Mouse (Mus musculus): ENCODE results near the gene Anks1b. TPM values are rescaled to one million over a fixed set of nuclear protein-coding genes. Genes with fewer than 3 reads are reported as not detected.

Gene Anks1b
- polyA plus RNA-seq, 1 experiment from 2014 or later = 2.8 TPM

- Histone ChIP-seq H3K4me3 (no peak overlapping the region), H3K4me2 (replicated peaks) (no peak overlapping the region), H3K9me3 (no peaks in the 10 kb centered on the region), H3K27ac (no peak overlapping the region), H3K9ac (no peak overlapping the region), H3K36me3 (no peaks in the 10 kb centered on the region), H3K4me1 (no peaks in the 10 kb centered on the region), H3K27me3 (no peaks in the 10 kb centered on the region)
- no peak for ATAC-seq (ENCODE audit: insufficient number of reproducible peaks, insufficient read depth, low FRiP score, low TSS enrichment)
- WGBS = 55% methylated on average over 1 of the region's 1 CpGs
Observed at GRCm38 (mm10) chr10:90531813-90532212, 658.5 kb downstream of the Anks1b start.

- ATAC-seq (ENCODE audit: insufficient number of reproducible peaks, insufficient read depth, low FRiP score, low TSS enrichment) = no peak
- H3K36me3 ChIP-seq = no peaks in the 10 kb centered on the region
- H3K27me3 ChIP-seq = no peaks in the 10 kb centered on the region
- no peaks in the 10 kb centered on the region for H3K4me1 ChIP-seq
- WGBS = 92% methylated on average over 2 of the region's 2 CpGs
- no peak overlapping the region for H3K9ac ChIP-seq
- no peak overlapping the region for H3K4me2 ChIP-seq (replicated peaks)
- H3K9me3 ChIP-seq = no peaks in the 10 kb centered on the region
- no peak overlapping the region for H3K27ac ChIP-seq
- H3K4me3 ChIP-seq = no peak overlapping the region
Observed at GRCm38 (mm10) chr10:90535370-90535769, 662.1 kb downstream of the Anks1b start.

GRCm38 (mm10) chr10:90546635-90547034 lies 673.3 kb downstream of the Anks1b start:
- H3K4me3 ChIP-seq = no peak overlapping the region
- H3K36me3 ChIP-seq = no peaks in the 10 kb centered on the region
- no peak overlapping the region for H3K9ac ChIP-seq
- no peak overlapping the region for H3K4me2 ChIP-seq (replicated peaks)
- ATAC-seq (ENCODE audit: insufficient number of reproducible peaks, insufficient read depth, low FRiP score, low TSS enrichment) = no peak
- no peaks in the 10 kb centered on the region for H3K4me1 ChIP-seq
- H3K27ac ChIP-seq = no peak overlapping the region
- WGBS = 50% methylated on average over 3 of the region's 3 CpGs
- no peaks in the 10 kb centered on the region for H3K9me3 ChIP-seq
- no peaks in the 10 kb centered on the region for H3K27me3 ChIP-seq

- H3K9ac ChIP-seq = no peak overlapping the region
- H3K4me1 ChIP-seq = no peaks in the 10 kb centered on the region
- H3K36me3 ChIP-seq = no peaks in the 10 kb centered on the region
- H3K4me3 ChIP-seq = no peak overlapping the region
- H3K4me2 ChIP-seq (replicated peaks) = no peak overlapping the region
- no peaks in the 10 kb centered on the region for H3K9me3 ChIP-seq
- no peak for ATAC-seq (ENCODE audit: insufficient number of reproducible peaks, insufficient read depth, low FRiP score, low TSS enrichment)
- no peaks in the 10 kb centered on the region for H3K27me3 ChIP-seq
- H3K27ac ChIP-seq = no peak overlapping the region
- WGBS = 39% methylated on average over 7 of the region's 7 CpGs
Observed at GRCm38 (mm10) chr10:90562906-90563305, 689.6 kb downstream of the Anks1b start.

GRCm38 (mm10) chr10:90576191-90577098 lies 703.1 kb downstream of the Anks1b start:
- WGBS = 40% methylated on average over 29 of the region's 29 CpGs
- peak overlapping the region; percentile 10 for H3K4me3 ChIP-seq
- H3K27ac ChIP-seq = no peak overlapping the region
- H3K4me1 ChIP-seq = 0 out of 2 replicates have a peak, but pooled peaks cover 3% of the 10 kb centered on the region
- H3K9me3 ChIP-seq = no peaks in the 10 kb centered on the region
- no peak overlapping the region for H3K9ac ChIP-seq
- H3K27me3 ChIP-seq = no peaks in the 10 kb centered on the region
- peak overlapping the region; percentile 41 for H3K4me2 ChIP-seq (replicated peaks)
- no peaks in the 10 kb centered on the region for H3K36me3 ChIP-seq
- ATAC-seq (ENCODE audit: insufficient number of reproducible peaks, insufficient read depth, low FRiP score, low TSS enrichment) = no peak

GRCm38 (mm10) chr10:90577099-90577461 lies 703.8 kb downstream of the Anks1b start:
- Histone ChIP-seq H3K27me3 (no peaks in the 10 kb centered on the region), H3K36me3 (no peaks in the 10 kb centered on the region), H3K4me2 (replicated peaks) (peak overlapping the region; percentile 41), H3K4me3 (no peak overlapping the region), H3K9ac (no peak overlapping the region), H3K4me1 (0 out of 2 replicates have a peak, but pooled peaks cover 3% of the 10 kb centered on the region), H3K27ac (no peak overlapping the region), H3K9me3 (no peaks in the 10 kb centered on the region)
- no peak for ATAC-seq (ENCODE audit: insufficient number of reproducible peaks, insufficient read depth, low FRiP score, low TSS enrichment)
- 73% methylated on average over 6 of the region's 6 CpGs for whole genome bisulfite sequencing

GRCm38 (mm10) chr10:90577777-90578176 lies 704.5 kb downstream of the Anks1b start:
- 0 out of 2 replicates have a peak, but pooled peaks cover 3% of the 10 kb centered on the region for H3K4me1 ChIP-seq
- no peak overlapping the region for H3K27ac ChIP-seq
- H3K9me3 ChIP-seq = no peaks in the 10 kb centered on the region
- 84% methylated on average over 9 of the region's 9 CpGs for WGBS
- no peak overlapping the region for H3K4me3 ChIP-seq
- no peak for ATAC-seq (ENCODE audit: insufficient number of reproducible peaks, insufficient read depth, low FRiP score, low TSS enrichment)
- no peak overlapping the region for H3K9ac ChIP-seq
- no peaks in the 10 kb centered on the region for H3K36me3 ChIP-seq
- H3K4me2 ChIP-seq (replicated peaks) = no peak overlapping the region
- no peaks in the 10 kb centered on the region for H3K27me3 ChIP-seq

GRCm38 (mm10) chr10:90579970-90580369 lies 706.7 kb downstream of the Anks1b start:
- no peak overlapping the region for H3K4me3 ChIP-seq
- H3K36me3 ChIP-seq = no peaks in the 10 kb centered on the region
- H3K4me2 ChIP-seq (replicated peaks) = no peak overlapping the region
- no peaks in the 10 kb centered on the region for H3K27me3 ChIP-seq
- H3K4me1 ChIP-seq = 0 out of 2 replicates have a peak, but pooled peaks cover 3% of the 10 kb centered on the region
- 81% methylated on average over 5 of the region's 5 CpGs for WGBS
- H3K9me3 ChIP-seq = no peaks in the 10 kb centered on the region
- H3K9ac ChIP-seq = no peak overlapping the region
- H3K27ac ChIP-seq = no peak overlapping the region
- ATAC-seq (ENCODE audit: insufficient number of reproducible peaks, insufficient read depth, low FRiP score, low TSS enrichment) = no peak

- Histone ChIP-seq H3K27ac (no peak overlapping the region), H3K9me3 (no peaks in the 10 kb centered on the region), H3K27me3 (no peaks in the 10 kb centered on the region), H3K4me3 (no peak overlapping the region), H3K36me3 (no peaks in the 10 kb centered on the region), H3K4me2 (replicated peaks) (no peak overlapping the region), H3K4me1 (no peaks in the 10 kb centered on the region), H3K9ac (no peak overlapping the region)
- ATAC-seq (ENCODE audit: insufficient number of reproducible peaks, insufficient read depth, low FRiP score, low TSS enrichment) = no peak
- WGBS = 75% methylated on average over 4 of the region's 4 CpGs
Observed at GRCm38 (mm10) chr10:90584052-90584451, 710.7 kb downstream of the Anks1b start.

- H3K4me2 ChIP-seq (replicated peaks) = no peak overlapping the region
- H3K4me1 ChIP-seq = peaks cover 6% of the 10 kb centered on the region
- no peaks in the 10 kb centered on the region for H3K36me3 ChIP-seq
- ATAC-seq (ENCODE audit: insufficient number of reproducible peaks, insufficient read depth, low FRiP score, low TSS enrichment) = no peak
- H3K27me3 ChIP-seq = no peaks in the 10 kb centered on the region
- H3K9ac ChIP-seq = no peak overlapping the region
- no peaks in the 10 kb centered on the region for H3K9me3 ChIP-seq
- no peak overlapping the region for H3K27ac ChIP-seq
- 13% methylated on average over 3 of the region's 3 CpGs for WGBS
- H3K4me3 ChIP-seq = no peak overlapping the region
Observed at GRCm38 (mm10) chr10:90596142-90596541, 722.8 kb downstream of the Anks1b start.

- WGBS = 16% methylated on average over 3 of the region's 3 CpGs
- Histone ChIP-seq H3K4me3 (no peak overlapping the region), H3K9me3 (no peaks in the 10 kb centered on the region), H3K27ac (no peak overlapping the region), H3K27me3 (no peaks in the 10 kb centered on the region), H3K4me2 (replicated peaks) (no peak overlapping the region), H3K4me1 (peaks cover 6% of the 10 kb centered on the region), H3K36me3 (no peaks in the 10 kb centered on the region), H3K9ac (no peak overlapping the region)
- ATAC-seq (ENCODE audit: insufficient number of reproducible peaks, insufficient read depth, low FRiP score, low TSS enrichment) = no peak
Observed at GRCm38 (mm10) chr10:90596576-90596975, 723.3 kb downstream of the Anks1b start.

- Histone ChIP-seq H3K4me3 (no peak overlapping the region), H3K9me3 (no peaks in the 10 kb centered on the region), H3K9ac (no peak overlapping the region), H3K36me3 (no peaks in the 10 kb centered on the region), H3K27ac (no peak overlapping the region), H3K4me1 (peaks cover 6% of the 10 kb centered on the region), H3K4me2 (replicated peaks) (no peak overlapping the region), H3K27me3 (no peaks in the 10 kb centered on the region)
- ATAC-seq (ENCODE audit: insufficient number of reproducible peaks, insufficient read depth, low FRiP score, low TSS enrichment) = no peak
Observed at GRCm38 (mm10) chr10:90599149-90599548, 725.8 kb downstream of the Anks1b start.

All from embryonic facial prominence, embryonic 12.5 days (tissue).